Mouse (Mus musculus) midbrain, embryonic 15.5 days (tissue): Measurements from ENCODE around the gene Il20rb. TPM values are rescaled to one million over a fixed set of nuclear protein-coding genes. Genes with fewer than 3 reads are reported as not detected.

ENCODE experiments used
- ATAC-seq: fragments of 200-750 bp; cut with Nextera tagmentation; replicated peaks from 2 replicates; pipeline ENCODE4 v1.8.0; 2017; ENCODE audit warnings: moderate TSS enrichment
- H3K27ac ChIP-seq: fragments of 300-500 bp; sonication (generic); 2 replicates; pipeline ENCODE4 v1.5.1; 2015; ENCODE audit warnings: mild to moderate bottlenecking, inconsistent platforms
- H3K27me3 ChIP-seq: fragments of 300-500 bp; sonication (generic); replicated peaks from 2 replicates; pipeline ENCODE4 v1.6.1; 2015; ENCODE audit warnings: inconsistent platforms
- H3K36me3 ChIP-seq: fragments of 300-500 bp; sonication (generic); replicated peaks from 2 replicates; pipeline ENCODE4 v1.6.1; 2015; ENCODE audit warnings: inconsistent platforms
- H3K4me1 ChIP-seq: fragments of 300-500 bp; sonication (generic); 2 replicates; pipeline ENCODE4 v1.6.1; 2015; ENCODE audit warnings: inconsistent platforms
- H3K4me2 ChIP-seq: fragments of 300-500 bp; sonication (generic); 2 replicates; pipeline ENCODE4 v1.6.1; 2015; ENCODE audit warnings: inconsistent platforms, mild to moderate bottlenecking, moderate library complexity
- H3K4me3 ChIP-seq: fragments of 300-500 bp; sonication (generic); 2 replicates; pipeline ENCODE4 v1.5.1; 2015; ENCODE audit warnings: mild to moderate bottlenecking, inconsistent platforms
- H3K9ac ChIP-seq: fragments of 300-500 bp; sonication (generic); 2 replicates; pipeline ENCODE4 v1.6.1; 2015; ENCODE audit warnings: mild to moderate bottlenecking, inconsistent platforms
- H3K9me3 ChIP-seq: fragments of 300-500 bp; sonication (generic); 2 replicates; pipeline ENCODE4 v1.6.1; 2016; ENCODE audit warnings: inconsistent platforms
- WGBS: fragments of 180-500 bp; shearing (Covaris S2); methylation state at CpG from one replicate; pipeline ENCODE4 v1.1.7; 2015; ENCODE audit warnings: mixed read lengths; 5-methylcytosine and 5-hydroxymethylcytosine counted together
- polyA plus RNA-seq: library from polyadenylated mRNA; unstranded; fragments of >200 nt; fragmentation: Nextera tagmentation; extraction: Ambion mirVana; gene quantifications from 2 replicates; pipeline ENCODE4 v1.2.1, GENCODE M21; 2015

Gene Il20rb
- polyA plus RNA-seq, 1 experiment from 2014 or later: 0.52 TPM

DNA sequence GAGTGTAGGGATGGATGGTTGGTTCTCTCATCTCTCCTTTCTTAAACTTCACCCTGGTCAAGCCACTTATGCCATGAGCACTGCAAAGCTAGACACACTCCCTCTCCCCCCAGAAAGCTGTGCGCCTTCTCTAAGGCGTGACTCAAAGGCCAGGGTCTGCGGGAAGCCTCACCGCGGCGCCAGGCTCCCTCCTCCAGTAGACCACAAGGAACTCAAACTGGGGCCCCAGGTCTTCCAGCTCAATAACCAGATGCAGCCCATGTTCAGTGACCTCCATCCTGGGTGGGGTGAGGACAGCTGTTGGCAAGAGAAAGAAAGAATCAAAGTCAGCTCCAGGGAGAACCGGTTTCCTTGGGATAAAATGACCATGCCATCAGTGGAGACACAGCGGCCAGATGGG, 18.4 kb downstream of the Il20rb start:
- no peak for ATAC-seq

DNA sequence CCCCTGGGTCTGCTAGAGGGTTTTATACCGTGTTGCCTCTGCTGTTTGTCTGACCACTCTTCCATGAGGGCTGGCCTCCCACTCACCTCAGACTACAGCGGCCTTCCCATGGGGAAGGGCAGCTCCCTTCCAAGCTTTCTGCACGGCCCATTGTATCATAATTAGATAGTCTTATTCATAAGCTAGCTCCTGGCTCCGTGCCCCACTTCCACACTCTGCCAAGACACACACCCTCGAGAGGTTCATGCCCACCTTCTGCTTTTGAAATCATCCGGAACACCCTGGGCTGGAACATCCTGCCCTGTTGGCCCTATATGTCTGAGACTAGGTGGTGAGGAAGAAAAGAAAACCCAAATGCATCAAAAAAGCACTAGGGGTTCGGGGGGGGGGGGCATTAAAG, 18.9 kb downstream of the Il20rb start:
- Histone ChIP-seq H3K9me3 (no peaks in the 10 kb centered on the region), H3K36me3 (no peaks in the 10 kb centered on the region), H3K9ac (no peak overlapping the region), H3K27ac (no peak overlapping the region), H3K4me1 (no peaks in the 10 kb centered on the region), H3K27me3 (no peaks in the 10 kb centered on the region), H3K4me3 (no peak overlapping the region), H3K4me2 (no peak overlapping the region)
- no peak for ATAC-seq
- 61% methylated on average over 7 of the region's 7 CpGs for WGBS

More for the DNA sequence above, 18.4 kb downstream of the Il20rb start:
- no peak overlapping the region for H3K27ac ChIP-seq
- H3K4me3 ChIP-seq: no peak overlapping the region
- no peaks in the 10 kb centered on the region for H3K4me1 ChIP-seq
- no peaks in the 10 kb centered on the region for H3K9me3 ChIP-seq
- H3K27me3 ChIP-seq: no peaks in the 10 kb centered on the region
- H3K36me3 ChIP-seq: no peaks in the 10 kb centered on the region
- H3K4me2 ChIP-seq: no peak overlapping the region
- no peak overlapping the region for H3K9ac ChIP-seq
- WGBS: 95% methylated on average over 8 of the region's 8 CpGs

DNA sequence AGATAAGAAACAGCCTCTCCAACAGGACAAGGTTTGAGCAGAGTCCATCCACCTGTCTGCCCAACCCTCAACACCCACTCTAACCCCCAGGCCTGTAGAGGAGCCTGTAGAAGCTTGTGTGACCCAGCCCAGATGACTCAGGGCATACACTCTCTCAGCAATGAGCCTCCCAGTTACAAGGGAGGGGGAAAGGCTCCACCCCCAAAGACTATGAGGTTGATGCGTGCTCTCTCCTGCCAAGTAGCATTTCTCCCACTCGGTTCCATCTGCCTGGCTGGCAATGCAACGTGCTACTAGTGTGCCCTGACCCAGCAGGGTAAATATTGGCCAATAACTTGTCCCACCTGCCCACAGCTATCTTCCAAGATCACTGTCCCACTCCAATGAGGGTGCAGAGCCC, 19.8 kb downstream of the Il20rb start:
- no peaks in the 10 kb centered on the region for H3K9me3 ChIP-seq
- no peaks in the 10 kb centered on the region for H3K27me3 ChIP-seq
- no peak for ATAC-seq
- no peak overlapping the region for H3K9ac ChIP-seq
- no peak overlapping the region for H3K4me2 ChIP-seq
- H3K4me3 ChIP-seq: no peak overlapping the region
- WGBS: 83% methylated on average over 3 of the region's 3 CpGs
- H3K27ac ChIP-seq: no peak overlapping the region
- H3K4me1 ChIP-seq: no peaks in the 10 kb centered on the region
- no peaks in the 10 kb centered on the region for H3K36me3 ChIP-seq

DNA sequence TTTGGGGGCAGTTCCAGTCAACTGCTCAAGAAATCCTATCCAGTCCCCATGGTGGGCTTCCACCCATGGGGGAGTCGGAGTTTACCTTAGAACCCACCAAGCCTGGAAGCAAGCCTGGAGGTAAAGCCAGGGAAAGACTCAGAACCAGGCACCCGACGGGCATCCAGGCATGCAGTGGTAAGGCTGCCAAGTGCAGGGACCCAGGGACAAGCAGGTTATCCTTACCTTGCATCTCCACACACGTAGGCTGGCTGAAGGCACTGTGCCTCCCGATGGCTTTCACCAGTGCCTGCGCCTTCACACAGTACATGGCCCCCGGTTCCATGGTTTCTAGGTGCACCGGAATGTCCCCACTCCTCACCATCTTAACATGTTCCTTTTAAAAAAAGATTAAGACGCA, 20.6 kb downstream of the Il20rb start:
- 95% methylated on average over 9 of the region's 9 CpGs for WGBS
- no peak overlapping the region for H3K9ac ChIP-seq
- ATAC-seq: no peak
- H3K4me3 ChIP-seq: no peak overlapping the region
- H3K4me1 ChIP-seq: no peaks in the 10 kb centered on the region
- no peaks in the 10 kb centered on the region for H3K36me3 ChIP-seq
- no peaks in the 10 kb centered on the region for H3K27me3 ChIP-seq
- H3K4me2 ChIP-seq: no peak overlapping the region
- no peaks in the 10 kb centered on the region for H3K9me3 ChIP-seq
- H3K27ac ChIP-seq: no peak overlapping the region

DNA sequence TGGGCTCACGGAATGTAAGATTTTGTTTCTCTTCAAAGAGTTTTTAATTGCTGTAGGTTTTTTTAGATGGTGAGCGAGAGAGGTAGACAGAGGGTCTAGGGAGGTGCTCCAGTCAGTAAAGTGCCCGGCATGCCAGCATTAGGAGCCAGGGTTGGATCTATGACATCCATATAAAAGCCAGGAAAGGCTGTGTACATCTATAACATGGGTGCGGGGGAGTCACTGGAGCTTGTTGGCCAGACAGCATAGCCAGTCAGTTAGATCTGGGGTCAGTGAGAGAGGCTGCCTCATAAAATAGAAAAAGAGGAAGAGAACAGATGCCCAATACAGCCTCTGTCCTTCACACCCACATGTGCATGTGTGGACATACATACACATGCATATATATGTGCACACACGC, 21.2 kb downstream of the Il20rb start:
- ATAC-seq: no peak
- Histone ChIP-seq H3K4me2 (no peak overlapping the region), H3K9ac (no peak overlapping the region), H3K9me3 (no peaks in the 10 kb centered on the region), H3K27ac (no peak overlapping the region), H3K27me3 (no peaks in the 10 kb centered on the region), H3K36me3 (no peaks in the 10 kb centered on the region), H3K4me1 (no peaks in the 10 kb centered on the region), H3K4me3 (no peak overlapping the region)
- WGBS: 95% methylated on average over 5 of the region's 5 CpGs

DNA sequence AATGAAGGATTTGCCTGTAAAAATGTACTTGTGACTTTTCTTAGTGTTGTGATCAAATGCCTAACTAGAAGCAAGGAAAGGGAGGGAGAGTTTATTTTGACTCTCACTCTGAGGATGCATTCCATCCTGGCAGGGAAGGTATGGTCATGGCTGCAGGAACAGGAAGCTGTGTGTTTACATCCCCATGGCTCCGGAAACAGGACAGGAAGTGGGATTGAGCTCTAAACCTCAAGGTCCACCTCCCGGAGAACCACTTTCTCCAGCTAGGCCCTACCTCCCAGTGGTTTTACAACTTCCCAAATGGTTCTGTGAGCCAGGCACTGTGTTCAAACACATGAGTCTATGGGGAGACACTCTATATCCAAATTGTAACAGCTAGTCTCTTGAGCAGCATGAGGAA, 22.8 kb downstream of the Il20rb start:
- H3K27me3 ChIP-seq: no peaks in the 10 kb centered on the region
- no peaks in the 10 kb centered on the region for H3K36me3 ChIP-seq
- no peaks in the 10 kb centered on the region for H3K9me3 ChIP-seq
- WGBS: 89% methylated on average over 2 of the region's 2 CpGs
- H3K27ac ChIP-seq: no peak overlapping the region
- no peaks in the 10 kb centered on the region for H3K4me1 ChIP-seq
- H3K4me2 ChIP-seq: no peak overlapping the region
- H3K9ac ChIP-seq: no peak overlapping the region
- no peak overlapping the region for H3K4me3 ChIP-seq
- ATAC-seq: no peak

DNA sequence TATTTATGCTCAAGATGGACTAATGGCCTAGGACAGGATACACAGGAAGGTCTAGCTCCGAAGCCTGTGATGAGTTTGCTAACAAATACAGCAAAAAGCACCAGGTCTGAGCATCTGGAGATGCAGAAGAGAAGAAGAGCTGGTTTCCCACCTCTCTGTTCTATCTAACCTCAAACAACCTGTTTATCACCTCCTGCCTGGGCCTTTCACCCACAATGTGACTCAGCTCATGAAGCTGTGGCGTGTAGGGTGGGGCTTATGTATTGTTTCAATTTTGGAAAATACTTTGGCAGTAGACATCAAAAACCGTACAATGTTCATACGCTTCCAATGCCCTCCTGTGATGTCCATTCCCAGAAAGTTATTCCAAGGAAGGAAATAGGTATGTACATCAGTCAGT, 24.5 kb downstream of the Il20rb start:
- no peak overlapping the region for H3K9ac ChIP-seq
- H3K9me3 ChIP-seq: no peaks in the 10 kb centered on the region
- H3K36me3 ChIP-seq: no peaks in the 10 kb centered on the region
- ATAC-seq: no peak
- no peak overlapping the region for H3K4me2 ChIP-seq
- H3K4me1 ChIP-seq: no peaks in the 10 kb centered on the region
- H3K27me3 ChIP-seq: no peaks in the 10 kb centered on the region
- 88% methylated on average over 4 of the region's 4 CpGs for WGBS
- H3K27ac ChIP-seq: no peak overlapping the region
- no peak overlapping the region for H3K4me3 ChIP-seq

DNA sequence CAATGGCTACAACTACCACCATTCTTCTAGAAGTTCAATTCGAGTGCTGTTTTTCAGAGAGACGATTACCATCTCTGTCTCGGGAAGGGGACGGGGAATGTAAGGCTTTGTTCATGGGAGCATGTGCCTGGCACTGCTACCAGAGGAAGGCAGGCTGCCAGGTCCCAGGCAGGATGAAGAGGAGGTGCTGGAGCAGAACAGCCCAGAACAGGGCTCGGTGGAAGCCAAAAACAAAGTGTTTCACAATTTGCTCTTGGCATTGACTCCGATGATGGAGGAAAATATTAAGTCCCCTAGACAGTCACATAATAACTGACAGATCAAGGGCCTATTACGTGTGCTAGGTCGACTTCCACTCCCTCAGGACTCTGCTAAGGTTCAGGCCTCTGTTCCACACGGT, 24.9 kb downstream of the Il20rb start:
- no peaks in the 10 kb centered on the region for H3K36me3 ChIP-seq
- no peak overlapping the region for H3K4me2 ChIP-seq
- no peaks in the 10 kb centered on the region for H3K9me3 ChIP-seq
- no peak overlapping the region for H3K9ac ChIP-seq
- no peaks in the 10 kb centered on the region for H3K27me3 ChIP-seq
- no peaks in the 10 kb centered on the region for H3K4me1 ChIP-seq
- no peak overlapping the region for H3K4me3 ChIP-seq
- ATAC-seq: no peak
- no peak overlapping the region for H3K27ac ChIP-seq
- 77% methylated on average over 9 of the region's 9 CpGs for WGBS

DNA sequence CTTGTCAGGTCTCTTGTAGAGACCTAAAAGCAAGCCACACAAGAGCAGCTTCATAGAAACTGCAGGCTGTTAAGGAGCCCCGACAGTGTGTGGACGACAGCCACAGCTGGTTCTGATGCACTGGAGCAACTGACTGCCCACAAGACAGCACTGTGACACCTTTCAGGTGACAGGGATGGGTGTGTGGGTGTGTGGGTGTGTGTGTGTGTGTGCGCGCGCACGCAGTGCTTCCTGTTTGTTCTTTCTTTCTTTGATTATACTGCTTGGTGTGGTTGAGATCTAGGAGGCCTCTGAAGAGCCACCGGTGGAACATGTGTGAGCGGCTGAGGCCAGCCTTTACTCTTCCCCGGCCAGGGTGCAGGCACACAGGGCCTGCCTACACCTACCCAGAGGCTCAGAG, 26.4 kb downstream of the Il20rb start:
- Histone ChIP-seq H3K9me3 (no peaks in the 10 kb centered on the region), H3K27ac (no peak overlapping the region), H3K4me1 (no peaks in the 10 kb centered on the region), H3K4me2 (no peak overlapping the region), H3K9ac (no peak overlapping the region), H3K36me3 (no peaks in the 10 kb centered on the region), H3K4me3 (no peak overlapping the region), H3K27me3 (no peaks in the 10 kb centered on the region)
- ATAC-seq: no peak
- WGBS: 95% methylated on average over 9 of the region's 9 CpGs

DNA sequence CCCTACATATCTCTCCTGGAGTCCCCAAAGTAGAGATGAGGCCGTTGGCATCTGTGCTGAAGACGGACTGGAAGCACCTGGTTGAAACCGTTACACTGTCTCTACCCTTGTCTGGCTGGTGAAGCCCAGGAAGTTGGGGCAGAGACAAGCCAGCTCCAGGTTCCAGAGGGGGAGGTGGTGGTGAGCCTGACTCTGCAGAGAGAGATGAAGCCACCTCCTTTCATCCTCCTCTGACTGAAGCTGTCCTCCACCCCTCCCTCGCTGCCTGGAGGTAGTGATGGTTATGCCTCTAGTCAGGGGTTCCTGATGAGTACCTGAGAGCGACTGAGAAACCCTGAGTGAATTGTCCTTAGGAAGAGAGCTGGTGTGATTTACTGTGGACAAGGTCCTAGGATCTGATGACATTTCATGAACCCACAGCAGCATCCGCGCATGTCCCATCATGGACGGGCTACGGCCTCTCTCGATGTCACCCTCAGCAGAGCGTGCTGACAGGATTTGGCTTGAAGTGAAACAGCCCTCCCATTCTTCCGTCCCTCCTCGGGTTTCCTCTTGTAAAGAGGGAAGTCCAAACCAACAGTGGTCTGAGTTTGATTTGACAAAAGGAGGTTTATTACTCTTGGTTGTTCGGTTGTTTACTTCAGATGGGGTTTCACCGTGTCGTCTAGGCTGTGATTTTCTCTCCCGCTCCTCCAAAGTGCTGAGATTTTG, 28.5 kb downstream of the Il20rb start:
- Histone ChIP-seq H3K4me2 (no peak overlapping the region), H3K9ac (no peak overlapping the region), H3K4me3 (no peak overlapping the region), H3K36me3 (no peaks in the 10 kb centered on the region), H3K9me3 (no peaks in the 10 kb centered on the region), H3K27ac (no peak overlapping the region), H3K4me1 (peaks cover 7% of the 10 kb centered on the region), H3K27me3 (no peaks in the 10 kb centered on the region)
- 89% methylated on average over 17 of the region's 17 CpGs for WGBS
- ATAC-seq: no peak

DNA sequence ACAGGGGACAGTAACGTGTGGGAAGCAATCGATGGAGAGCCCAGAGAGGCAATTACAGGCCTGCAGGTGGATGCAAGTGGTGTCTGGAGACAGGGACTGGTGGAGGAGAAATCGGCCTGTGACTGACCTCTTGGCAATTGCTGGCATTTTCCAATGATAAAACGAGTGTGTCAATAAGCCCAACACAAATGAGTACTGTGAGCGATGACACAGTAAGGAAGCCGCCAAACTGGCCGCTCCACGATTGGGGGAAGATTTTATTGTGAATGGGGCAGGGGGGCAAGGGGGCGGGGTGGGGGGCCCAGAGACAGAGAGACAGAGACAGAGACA, 32.0 kb downstream of the Il20rb start:
- peak overlapping the region; percentile 48 for H3K4me2 ChIP-seq
- no peak for ATAC-seq
- peak overlapping the region; percentile 28; the same call in 1 of the 2 replicates for H3K9ac ChIP-seq

DNA sequence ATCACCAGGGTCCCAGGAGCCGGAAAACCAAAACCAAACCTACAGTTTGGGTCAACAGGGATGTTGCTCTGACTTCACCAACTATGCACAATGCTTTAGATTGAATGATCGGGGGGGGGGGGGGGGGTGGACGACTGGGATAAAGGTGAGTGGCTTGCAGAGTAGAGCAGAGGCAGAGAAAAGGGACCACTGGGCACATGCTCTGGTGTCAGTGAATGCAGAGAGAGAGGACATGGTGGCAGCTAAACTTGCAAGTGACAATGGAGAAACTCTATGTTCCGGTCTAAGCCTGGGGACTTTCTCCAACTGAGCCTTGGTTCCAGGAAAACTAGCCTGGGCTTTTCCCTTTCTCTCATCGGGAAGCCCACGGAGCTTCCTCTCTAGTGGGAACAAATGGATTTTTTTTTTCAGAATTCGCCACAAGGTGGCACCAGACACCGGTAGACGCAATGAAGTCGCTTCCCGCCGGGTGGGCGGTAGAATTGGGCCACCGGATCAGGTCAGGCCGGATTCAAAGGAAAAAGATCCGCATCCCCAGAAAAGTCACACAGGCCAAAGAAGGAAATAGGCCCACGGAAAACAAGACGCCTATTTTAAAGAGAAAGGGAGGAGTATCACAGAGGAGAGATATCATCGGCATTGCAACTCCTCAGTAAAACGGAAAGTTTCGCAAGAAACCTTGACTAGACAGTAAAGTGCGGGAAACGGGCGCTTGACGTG, 32.5 kb downstream of the Il20rb start:
- peak overlapping the region; percentile 21 for H3K4me3 ChIP-seq
- 10% methylated on average over 24 of the region's 25 CpGs for WGBS
- 0 out of 2 replicates have a peak, but pooled peaks have one; percentile 50 for ATAC-seq
- no peaks in the 10 kb centered on the region for H3K9me3 ChIP-seq
- no peaks in the 10 kb centered on the region for H3K36me3 ChIP-seq
- H3K4me2 ChIP-seq: peak overlapping the region; percentile 48
- no peaks in the 10 kb centered on the region for H3K27me3 ChIP-seq
- peak overlapping the region; percentile 28; the same call in 1 of the 2 replicates for H3K9ac ChIP-seq
- H3K4me1 ChIP-seq: peaks cover 7% of the 10 kb centered on the region
- H3K27ac ChIP-seq: no peak overlapping the region

More for the DNA sequence above, 32.0 kb downstream of the Il20rb start:
- no peaks in the 10 kb centered on the region for H3K27me3 ChIP-seq
- 20% methylated on average over 9 of the region's 9 CpGs for WGBS
- no peaks in the 10 kb centered on the region for H3K36me3 ChIP-seq
- H3K9me3 ChIP-seq: no peaks in the 10 kb centered on the region
- peaks cover 7% of the 10 kb centered on the region for H3K4me1 ChIP-seq
- H3K4me3 ChIP-seq: peak overlapping the region; percentile 21
- no peak overlapping the region for H3K27ac ChIP-seq

DNA sequence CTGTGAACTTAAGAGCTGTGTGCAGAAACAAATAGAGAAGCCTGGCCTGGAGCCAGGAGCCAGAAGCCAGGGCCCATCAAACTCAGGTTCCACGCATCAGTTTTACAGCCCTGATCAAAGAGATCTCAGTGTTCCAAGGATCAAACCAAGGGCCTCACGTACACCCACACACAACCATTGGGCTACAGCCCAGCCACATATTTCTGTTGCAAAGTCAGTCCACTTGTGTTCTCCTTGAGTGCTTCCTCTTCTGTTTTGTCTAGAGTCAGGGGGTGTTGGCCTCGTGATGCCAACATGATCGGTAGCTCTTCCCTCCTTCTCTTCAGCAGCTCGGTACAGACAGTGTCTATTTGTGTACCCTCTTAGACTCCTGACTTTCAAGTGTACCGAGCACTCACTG, 34.2 kb downstream of the Il20rb start:
- Histone ChIP-seq H3K9ac (no peak overlapping the region), H3K4me3 (no peak overlapping the region), H3K9me3 (no peaks in the 10 kb centered on the region), H3K4me2 (no peak overlapping the region), H3K27ac (no peak overlapping the region), H3K4me1 (peaks cover 7% of the 10 kb centered on the region), H3K36me3 (no peaks in the 10 kb centered on the region), H3K27me3 (no peaks in the 10 kb centered on the region)
- 68% methylated on average over 6 of the region's 6 CpGs for WGBS
- ATAC-seq: no peak
